Mouse (Mus musculus): ENCODE results near the gene Pabpc4. TPM values are rescaled to one million over a fixed set of nuclear protein-coding genes. Genes with fewer than 3 reads are reported as not detected.
"Not testable (repeated sequence)": the region's sequence is repeated elsewhere in the genome, so short reads cannot be mapped to it uniquely, and the experiment has no call there.

Gene Pabpc4
- total and polyA plus RNA-seq, 3 experiments, result 206 to 444 (median 318) TPM

GRCm38 (mm10) chr4:123282915-123283674 is 20.9 kb downstream of the Pabpc4 start:
- Histone ChIP-seq H3K4me2 (ENCODE audit: insufficient read depth, low read depth, poor library complexity, severe bottlenecking) (peak overlapping the region; percentile 41; the same call in 1 of the 2 replicates), H3K9ac (ENCODE audit: insufficient read depth, low read depth) (peak overlapping the region; percentile 77), H3K79me2 (replicated peaks; ENCODE audit: control insufficient read depth, extremely low read depth, insufficient read depth, poor library complexity, severe bottlenecking) (peaks cover 51% of the 10 kb centered on the region), H3K4me1 (ENCODE audit: control insufficient read depth in 1 of 2, insufficient read depth in 2 of 2) (peaks cover 6 to 33% of the 10 kb centered on the region in 2 experiments; a peak in 3 of 4 replicates), H3K4me3 (replicated peaks in 1 of 3; ENCODE audit: low read depth in 2 of 3, low read length in 2 of 3, poor library complexity in 1 of 3) (peak overlapping the region; percentile 17 to 90 (median 41)), H3K36me3 (replicated peaks in 1 of 2; ENCODE audit: control insufficient read depth in 1 of 2, insufficient read depth in 1 of 2, low read length in 1 of 2) (peaks cover 14 to 43% of the 10 kb centered on the region in 2 experiments)
- H3K27ac ChIP-seq (ENCODE audit: insufficient read depth, low read depth); H3K9me3 ChIP-seq (replicated peaks; ENCODE audit: low read length); H3K27me3 ChIP-seq (replicated peaks); dilution Hi-C loops (cut with MboI; ENCODE audit: extremely low pct_ligation_motif_present, extremely low pct_unique_long_range_greater_than_20kb, low sequenced_read_pairs); DNase-seq (ENCODE audit: extremely low read depth): not testable (repeated sequence)
- peak; percentile 68 for TF ChIP-seq MXI1 (IDR thresholded peaks at IDR 0.05; ENCODE audit: low read depth, low read length)
- TF ChIP-seq MYC (IDR thresholded peaks at IDR 0.05; ENCODE audit: low read depth, low read length), result 0 out of 2 replicates have a peak, but pooled peaks have one; percentile 15
- in situ Hi-C loops (cut with MboI; ENCODE audit: low pct_ligation_motif_present, low pct_unique_long_range_greater_than_20kb, low sequenced_read_pairs), result loop anchor here (25.0 kb wide), 1 partner anchor 554 kb away; no protein-coding TSS in a partner anchor

- DNase-seq (ENCODE audit: extremely low read depth); H3K27me3 ChIP-seq (replicated peaks); H3K9me3 ChIP-seq (replicated peaks; ENCODE audit: low read length); H3K27ac ChIP-seq (ENCODE audit: insufficient read depth, low read depth); dilution Hi-C loops (cut with MboI; ENCODE audit: extremely low pct_ligation_motif_present, extremely low pct_unique_long_range_greater_than_20kb, low sequenced_read_pairs): not testable (repeated sequence)
- H3K4me2 ChIP-seq (ENCODE audit: insufficient read depth, low read depth, poor library complexity, severe bottlenecking), result peak overlapping the region; percentile 98
- peaks cover 6 to 33% of the 10 kb centered on the region in 2 experiments; a peak in 3 of 4 replicates for H3K4me1 ChIP-seq (ENCODE audit: control insufficient read depth in 1 of 2, insufficient read depth in 2 of 2)
- in situ Hi-C loops (cut with MboI; ENCODE audit: low pct_ligation_motif_present, low pct_unique_long_range_greater_than_20kb, low sequenced_read_pairs), result loop anchor here (25.0 kb wide), 1 partner anchor 554 kb away; no protein-coding TSS in a partner anchor
- H3K9ac ChIP-seq (ENCODE audit: insufficient read depth, low read depth), result peak overlapping the region; percentile 77
- peak overlapping the region; percentile 80 to 90 (median 86) for H3K4me3 ChIP-seq (replicated peaks in 1 of 3; ENCODE audit: low read depth in 2 of 3, low read length in 2 of 3, poor library complexity in 1 of 3)
- peaks cover 19 to 48% of the 10 kb centered on the region in 2 experiments for H3K36me3 ChIP-seq (replicated peaks in 1 of 2; ENCODE audit: control insufficient read depth in 1 of 2, insufficient read depth in 1 of 2, low read length in 1 of 2)
- H3K79me2 ChIP-seq (replicated peaks; ENCODE audit: control insufficient read depth, extremely low read depth, insufficient read depth, poor library complexity, severe bottlenecking), result peaks cover 57% of the 10 kb centered on the region
Measured at GRCm38 (mm10) chr4:123283675-123284064, 21.5 kb downstream of the Pabpc4 start.

GRCm38 (mm10) chr4:123284731-123285624 is 22.8 kb downstream of the Pabpc4 start:
- peaks cover 32 to 61% of the 10 kb centered on the region in 2 experiments for H3K36me3 ChIP-seq (replicated peaks in 1 of 2; ENCODE audit: control insufficient read depth in 1 of 2, insufficient read depth in 1 of 2, low read length in 1 of 2)
- DNase-seq (ENCODE audit: extremely low read depth), result no peak
- H3K4me3 ChIP-seq (replicated peaks in 1 of 3; ENCODE audit: low read depth in 2 of 3, low read length in 2 of 3, poor library complexity in 1 of 3), result peak overlapping the region; percentile 80 to 90 (median 86)
- peak overlapping the region; percentile 77 for H3K9ac ChIP-seq (ENCODE audit: insufficient read depth, low read depth)
- H3K79me2 ChIP-seq (replicated peaks; ENCODE audit: control insufficient read depth, extremely low read depth, insufficient read depth, poor library complexity, severe bottlenecking), result peaks cover 69% of the 10 kb centered on the region
- peak overlapping the region; percentile 98 for H3K4me2 ChIP-seq (ENCODE audit: insufficient read depth, low read depth, poor library complexity, severe bottlenecking)
- in situ Hi-C loops (cut with MboI; ENCODE audit: low pct_ligation_motif_present, low pct_unique_long_range_greater_than_20kb, low sequenced_read_pairs), result loop anchor here (25.0 kb wide), 1 partner anchor 552 kb away; no protein-coding TSS in a partner anchor
- peaks cover 6 to 38% of the 10 kb centered on the region in 2 experiments; a peak in 3 of 4 replicates for H3K4me1 ChIP-seq (ENCODE audit: control insufficient read depth in 1 of 2, insufficient read depth in 2 of 2)
- no peaks in the 10 kb centered on the region for H3K27me3 ChIP-seq (replicated peaks)
- dilution Hi-C loops (cut with MboI; ENCODE audit: extremely low pct_ligation_motif_present, extremely low pct_unique_long_range_greater_than_20kb, low sequenced_read_pairs), result no loop called here
- TF ChIP-seq SIN3A (IDR thresholded peaks at IDR 0.05; ENCODE audit: low read length), result 0 out of 2 replicates have a peak, but pooled peaks have one; percentile 23
- TF ChIP-seq MAX (IDR thresholded peaks at IDR 0.05; ENCODE audit: low read length), result no peak
- no peak overlapping the region for H3K27ac ChIP-seq (ENCODE audit: insufficient read depth, low read depth)
- H3K9me3 ChIP-seq (replicated peaks; ENCODE audit: low read length), result no peaks in the 10 kb centered on the region
